Mouse (Mus musculus): ENCODE results near the gene Aifm1. TPM values are rescaled to one million over a fixed set of nuclear protein-coding genes. Genes with fewer than 3 reads are reported as not detected.

The Aifm1 gene
- total RNA-seq (2021) = 10 to 100 TPM; 92.5 to 97.6 TPM

GRCm38 (mm10) chrX:48513166-48513807 lies at the start of gene Aifm1:
TSS of gene Aifm1 (minus strand) at chrX:48513563.
- peak; percentile 93 to 94 for DNase-seq
- intact Hi-C loops (cut with DNase I) = loop anchor here (10.0 kb wide), 1 partner anchor 228 kb away; no protein-coding TSS in a partner anchor

- intact Hi-C loops (cut with DNase I) = loop anchor here (2.0 to 5.0 kb wide), 2 partner anchors 107 to 540 kb away; no protein-coding TSS in a partner anchor
- peak; percentile 74 to 83 for DNase-seq
These were observed 18.8 kb upstream of the Aifm1 start for GRCm38 (mm10) chrX:48532175-48532574.

GRCm38 (mm10) chrX:48526435-48526834 lies 13.1 kb upstream of the Aifm1 start:
- DNase-seq = no peak
- intact Hi-C loops (cut with DNase I) = no loop called here

GRCm38 (mm10) chrX:48525866-48526265 lies 12.5 kb upstream of the Aifm1 start:
- peak; percentile 8 to 12 for DNase-seq
- intact Hi-C loops (cut with DNase I) = no loop called here

GRCm38 (mm10) chrX:48525332-48525731 lies 12.0 kb upstream of the Aifm1 start:
- DNase-seq = no peak
- intact Hi-C loops (cut with DNase I) = no loop called here

- intact Hi-C loops (cut with DNase I) = no loop called here
- DNase-seq = no peak
These were observed 10.1 kb upstream of the Aifm1 start for GRCm38 (mm10) chrX:48523512-48523911.

GRCm38 (mm10) chrX:48521651-48522050 lies 8.3 kb upstream of the Aifm1 start:
- no peak for DNase-seq
- intact Hi-C loops (cut with DNase I) = no loop called here

GRCm38 (mm10) chrX:48519549-48520085 lies 6.3 kb upstream of the Aifm1 start:
- intact Hi-C loops (cut with DNase I) = loop anchor here (10.0 kb wide), 1 partner anchor 235 kb away; no protein-coding TSS in a partner anchor
- DNase-seq = no peak

GRCm38 (mm10) chrX:48518808-48519548 lies 5.6 kb upstream of the Aifm1 start, which contains the start of gene Rab33a:
TSS of gene Rab33a (plus strand) at chrX:48519285.
- intact Hi-C loops (cut with DNase I) = loop anchor here (10.0 kb wide), 1 partner anchor 234 kb away; no protein-coding TSS in a partner anchor
- peak; percentile 20 to 23 for DNase-seq

GRCm38 (mm10) chrX:48518211-48518807 lies 4.9 kb upstream of the Aifm1 start:
- no peak for DNase-seq

GRCm38 (mm10) chrX:48513824-48514223 lies 461 bp upstream of the Aifm1 start:
- intact Hi-C loops (cut with DNase I) = loop anchor here (10.0 kb wide), 1 partner anchor 229 kb away; no protein-coding TSS in a partner anchor
- no peak for DNase-seq

More at GRCm38 (mm10) chrX:48518211-48518807, 4.9 kb upstream of the Aifm1 start:
- intact Hi-C loops (cut with DNase I) = loop anchor here (10.0 kb wide), 1 partner anchor 234 kb away; no protein-coding TSS in a partner anchor

- DNase-seq = no peak
- intact Hi-C loops (cut with DNase I) = no loop called here
These were observed 19.6 kb downstream of the Aifm1 start for GRCm38 (mm10) chrX:48493763-48494162.

GRCm38 (mm10) chrX:48481687-48482086 lies 31.7 kb downstream of the Aifm1 start:
- intact Hi-C loops (cut with DNase I) = no loop called here
- DNase-seq = no peak

GRCm38 (mm10) chrX:48481095-48481494 lies 32.3 kb downstream of the Aifm1 start:
- no peak for DNase-seq
- intact Hi-C loops (cut with DNase I) = no loop called here

GRCm38 (mm10) chrX:48467355-48467946 lies 45.9 kb downstream of the Aifm1 start:
- intact Hi-C loops (cut with DNase I) = no loop called here
- peak in 1 of 2 experiments; percentile 25 for DNase-seq

GRCm38 (mm10) chrX:48466174-48466573 lies 47.2 kb downstream of the Aifm1 start:
- intact Hi-C loops (cut with DNase I) = no loop called here
- DNase-seq = no peak

GRCm38 (mm10) chrX:48464436-48464835 lies 48.9 kb downstream of the Aifm1 start:
- no peak for DNase-seq
- intact Hi-C loops (cut with DNase I) = no loop called here

- intact Hi-C loops (cut with DNase I) = no loop called here
- no peak for DNase-seq
These were observed 49.7 kb downstream of the Aifm1 start for GRCm38 (mm10) chrX:48463636-48464035.

- intact Hi-C loops (cut with DNase I) = loop anchor here (1.0 kb wide), 1 partner anchor 40 kb away; no protein-coding TSS in a partner anchor
- peak; percentile 82 to 83 for DNase-seq
These were observed 50.4 kb downstream of the Aifm1 start, which contains the start of gene Elf4 for GRCm38 (mm10) chrX:48462754-48463507. TSS of gene Elf4 (minus strand) at chrX:48463132.

Data from heart, postnatal 10 days (tissue).